Mouse (Mus musculus) CD8-positive naive resting alpha-beta T cell, adult 2 months (primary cell): ENCODE measurements around the gene Fgfbp3.
A peak's percentile ranks its signal among the peaks of the same experiment; 100 is the strongest.
"Not testable (repeated sequence)": the region's sequence is repeated elsewhere in the genome, so short reads cannot be mapped to it uniquely, and the experiment has no call there.

Experiments used
- DNase-seq, 2 experiments: peaks; one replicate each; pipeline ENCODE4 v3.0.0; 2022; ENCODE audit warnings: low read depth in 2 of 2, low spot score in 2 of 2

Fgfbp3 gene

DNA sequence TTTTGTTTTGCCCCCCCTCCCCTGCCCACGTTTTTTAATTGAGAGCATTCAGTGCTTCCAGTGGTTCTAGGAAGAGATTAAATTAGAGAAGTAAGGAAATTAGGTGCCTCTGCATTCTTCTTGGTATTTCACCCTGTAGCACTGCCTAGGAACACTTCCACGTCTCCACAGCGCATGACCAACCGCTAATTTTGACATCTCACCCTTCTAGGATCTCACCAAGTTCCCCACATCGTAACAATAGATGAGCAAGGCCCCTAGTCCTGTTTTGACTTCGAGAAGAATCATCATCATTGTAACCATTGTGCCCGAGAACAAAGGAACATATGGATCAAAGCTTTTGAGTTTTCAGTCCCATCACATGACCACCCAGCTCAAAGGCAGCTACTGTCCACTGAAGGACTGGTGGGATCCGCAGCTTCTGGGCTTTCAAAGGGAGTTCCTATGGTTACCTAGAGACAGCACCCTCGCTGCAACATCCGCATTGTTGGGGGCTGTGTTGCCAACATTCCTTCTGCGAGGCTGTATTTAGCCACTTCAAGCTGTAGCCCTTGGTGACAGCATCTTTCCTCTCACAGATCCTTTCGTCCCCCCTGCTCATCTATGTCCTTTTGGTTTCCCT lies 8.9 kb downstream of the Fgfbp3 start:
- DNase-seq, result no peak

DNA sequence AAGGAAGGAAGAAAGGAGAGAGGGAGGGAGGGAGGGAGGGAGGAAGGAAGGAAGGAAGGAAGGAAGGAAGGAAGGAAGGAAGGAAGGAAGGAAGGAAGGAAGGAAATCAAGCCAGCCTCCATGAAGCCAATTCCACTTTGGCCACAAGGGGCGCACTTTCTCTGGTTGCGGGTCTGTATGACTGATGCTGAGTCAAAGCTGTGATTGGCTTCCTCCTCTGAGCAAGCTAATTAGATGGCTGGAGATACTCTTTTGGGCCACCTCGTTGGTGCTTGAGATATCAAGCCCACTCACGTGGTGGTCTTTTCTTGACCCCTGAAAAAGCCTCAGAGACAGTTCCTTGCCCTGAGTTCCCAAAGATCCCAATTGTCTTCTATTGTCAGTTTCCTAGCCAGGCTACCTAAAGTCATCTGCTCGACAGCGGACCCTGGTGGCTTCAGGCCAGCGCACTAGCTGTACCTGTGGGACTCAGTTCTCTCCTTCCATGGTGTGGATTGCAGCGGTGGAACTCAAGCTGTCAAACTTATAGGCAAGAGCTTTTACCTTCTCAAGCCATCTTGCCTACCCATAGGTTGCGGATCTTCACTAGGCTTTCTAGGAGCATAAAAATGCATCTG lies 9.6 kb downstream of the Fgfbp3 start:
- peak; percentile 53 to 77 for DNase-seq

DNA sequence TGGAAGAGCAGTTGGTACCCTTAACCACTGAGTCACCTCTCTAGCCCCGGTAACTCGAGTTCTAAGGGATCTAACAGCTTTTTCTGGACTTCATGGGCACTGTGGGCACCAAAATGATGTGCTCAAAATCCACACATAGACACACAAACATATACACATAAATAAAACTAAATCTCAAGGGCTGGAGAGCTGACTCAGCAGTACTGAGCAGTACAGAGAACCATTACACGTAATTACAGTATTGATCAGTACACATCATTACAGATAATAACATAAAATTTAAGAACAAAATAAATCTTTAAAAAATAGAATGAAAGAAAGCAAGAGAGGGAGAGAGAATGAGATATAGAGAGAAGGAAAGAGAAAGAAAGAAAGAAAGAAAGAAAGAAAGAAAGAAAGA lies 10.3 kb downstream of the Fgfbp3 start:
- no peak for DNase-seq

DNA sequence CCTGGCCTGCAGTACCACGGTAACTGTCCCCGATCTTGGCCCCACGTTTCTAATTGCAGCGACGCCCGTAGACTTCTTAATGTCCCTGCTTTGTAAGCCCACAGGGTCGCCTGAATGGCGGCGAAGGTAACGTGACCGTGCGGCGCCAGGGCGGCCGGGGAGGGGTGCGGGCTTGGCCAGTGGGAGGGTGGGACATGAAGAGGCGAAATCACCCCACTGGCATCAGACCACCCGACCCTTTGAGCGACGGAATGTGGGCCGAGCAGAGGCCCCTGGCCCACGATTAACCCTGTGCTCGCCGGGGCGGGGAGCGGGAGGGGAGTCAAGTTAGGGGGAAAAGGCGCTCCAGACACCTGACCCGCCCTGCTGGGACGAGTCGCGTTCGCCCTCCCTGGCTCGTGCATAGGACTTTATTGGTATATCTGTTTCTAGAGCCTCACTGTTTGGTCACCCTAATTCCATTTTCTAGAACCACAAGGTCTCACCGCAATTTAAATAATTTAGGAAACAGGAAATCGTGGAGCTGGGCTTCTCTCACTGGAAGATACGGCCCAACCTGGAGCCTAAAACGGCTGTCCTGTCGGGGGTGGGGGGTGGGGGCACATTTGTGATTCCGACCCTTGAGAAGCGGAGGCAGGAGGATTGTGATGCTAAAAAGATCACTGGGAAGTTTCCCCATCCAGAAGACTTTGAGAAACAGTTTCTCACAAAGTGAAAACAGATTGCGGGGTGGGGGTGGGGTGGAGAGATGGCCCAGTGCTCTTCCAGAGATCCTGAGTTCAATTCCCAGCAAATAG lies 15.0 kb downstream of the Fgfbp3 start:
- DNase-seq, result no peak

DNA sequence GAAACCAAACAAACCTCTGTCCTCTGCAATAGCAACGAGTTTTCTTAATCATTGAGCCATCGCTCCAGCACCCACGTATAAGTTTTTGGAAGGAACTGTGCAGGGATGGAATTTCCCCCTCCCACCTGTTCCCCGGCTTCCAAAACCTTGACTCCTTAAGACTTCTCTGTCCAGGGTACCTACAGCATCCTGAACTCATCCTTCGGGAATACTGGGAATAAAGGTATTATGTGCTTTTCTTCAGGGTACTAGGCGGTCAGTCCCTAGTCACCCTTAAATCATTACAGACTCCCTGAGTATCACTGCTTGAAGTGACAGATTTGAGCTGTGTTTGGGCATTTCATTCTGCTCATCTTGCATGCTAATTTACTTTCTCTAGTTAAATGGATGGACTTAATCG lies 16.0 kb downstream of the Fgfbp3 start:
- DNase-seq, result no peak

DNA sequence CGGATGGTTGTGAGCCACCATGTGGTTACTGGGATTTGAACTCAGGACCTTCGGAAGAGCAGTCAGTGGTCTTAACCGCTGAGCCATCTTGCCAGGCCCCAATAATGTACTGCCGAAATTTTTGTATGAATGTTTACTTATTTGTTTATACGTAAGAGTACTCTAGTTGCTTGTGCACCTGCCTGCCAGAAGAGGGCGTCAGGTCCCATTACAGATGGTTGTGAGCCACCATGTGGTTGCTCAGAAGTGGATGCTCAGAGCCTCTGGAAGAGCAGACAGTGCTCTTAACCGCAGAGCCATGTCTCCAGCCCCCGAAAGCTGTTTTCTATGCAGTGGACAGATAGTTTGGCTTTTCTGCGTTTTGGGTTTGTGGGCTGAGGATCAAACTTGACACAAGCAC lies 21.6 kb downstream of the Fgfbp3 start:
- no peak for DNase-seq

DNA sequence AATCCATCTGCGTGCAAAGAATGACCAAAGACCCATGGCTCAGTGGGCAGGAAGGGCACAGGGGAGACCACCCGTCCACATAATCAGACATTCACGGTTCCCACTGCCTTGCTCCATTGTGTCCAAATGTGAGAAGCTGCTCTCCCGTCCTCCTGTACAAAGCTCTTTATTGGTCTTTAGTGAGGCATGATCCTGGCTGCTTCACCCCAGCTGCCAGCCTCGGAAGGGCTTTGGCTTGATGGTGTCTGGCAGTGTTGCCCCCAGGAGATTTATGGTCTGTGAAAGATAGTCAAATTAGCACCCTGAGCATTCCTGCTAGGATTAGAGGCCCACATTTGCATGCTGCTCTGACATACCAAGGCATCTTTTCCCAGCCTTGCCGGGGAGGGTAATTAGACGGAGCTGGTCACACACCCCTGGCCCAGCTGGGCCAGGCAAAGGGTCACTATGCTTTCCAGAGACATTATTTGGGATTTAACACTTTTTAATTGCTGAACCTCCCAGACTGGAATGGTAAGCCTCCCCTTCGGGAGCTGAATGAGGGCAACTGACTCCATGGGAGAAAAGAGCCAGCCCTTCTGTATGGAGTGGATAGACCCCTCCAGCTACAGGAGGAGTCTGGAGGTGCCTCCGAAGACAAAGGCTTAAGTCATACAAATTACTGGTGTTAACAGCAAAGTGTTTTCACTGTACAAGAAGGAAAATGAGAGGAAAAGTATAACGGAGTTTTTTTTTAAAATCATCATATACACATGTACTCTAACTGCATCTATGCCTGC lies 22.4 kb downstream of the Fgfbp3 start:
- no peak for DNase-seq

DNA sequence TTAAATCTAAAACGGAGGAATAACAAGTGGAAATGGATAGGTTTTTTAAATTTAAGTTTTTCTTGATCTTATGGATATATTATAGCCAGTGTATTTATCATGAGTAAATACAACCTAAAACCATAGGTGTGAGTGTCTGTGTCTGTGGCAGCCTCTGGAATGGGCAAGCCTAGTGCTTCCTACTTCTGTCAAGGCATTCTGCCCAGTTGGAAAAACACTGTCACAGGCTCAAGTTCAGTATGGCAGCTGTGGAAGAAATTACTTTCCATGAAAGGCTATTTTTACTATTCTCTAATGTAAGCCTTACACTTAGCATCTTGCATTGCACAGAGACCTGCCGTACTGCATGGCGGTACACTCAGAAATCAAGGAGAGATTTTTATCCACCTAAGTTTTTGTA lies 27.7 kb downstream of the Fgfbp3 start:
- DNase-seq, result no peak

DNA sequence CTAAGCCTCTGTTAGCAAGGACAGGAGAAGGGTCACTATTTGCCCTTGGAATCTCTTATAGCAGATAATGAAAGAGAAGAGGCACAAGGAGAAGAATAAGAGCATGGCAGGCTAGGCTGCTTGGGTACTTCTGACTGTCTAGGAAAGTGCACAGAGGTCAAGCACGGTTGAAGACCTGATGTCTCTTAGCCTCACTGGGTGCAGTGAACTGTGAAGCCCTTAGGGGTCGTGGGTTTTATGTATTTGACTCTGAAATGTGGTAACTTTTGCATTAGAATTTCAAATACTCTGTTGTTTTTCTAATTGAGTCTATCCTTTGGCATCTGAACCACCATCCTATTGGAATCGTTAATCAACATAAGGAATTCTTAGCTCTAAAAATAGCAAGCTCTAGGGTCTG lies 31.7 kb downstream of the Fgfbp3 start:
- no peak for DNase-seq

DNA sequence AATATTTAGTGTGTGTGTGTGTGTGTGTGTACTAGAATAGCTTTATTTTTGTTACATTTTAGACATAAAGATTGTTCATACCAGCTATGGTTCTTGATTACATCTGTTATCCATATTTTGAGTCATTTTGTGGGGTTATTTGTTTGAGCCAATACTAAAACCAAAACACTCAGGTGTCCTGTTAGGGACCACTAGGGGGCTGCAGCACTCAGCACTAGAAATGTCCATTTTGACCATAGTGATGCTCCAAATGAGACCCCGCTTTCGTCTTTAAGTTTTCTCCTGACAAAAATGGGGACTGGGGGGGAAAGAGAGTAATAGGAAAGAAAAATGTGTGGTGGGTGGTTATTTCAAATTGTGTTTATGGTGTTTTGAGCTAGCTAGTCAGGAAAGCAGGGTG lies 33.1 kb downstream of the Fgfbp3 start:
- no peak for DNase-seq

DNA sequence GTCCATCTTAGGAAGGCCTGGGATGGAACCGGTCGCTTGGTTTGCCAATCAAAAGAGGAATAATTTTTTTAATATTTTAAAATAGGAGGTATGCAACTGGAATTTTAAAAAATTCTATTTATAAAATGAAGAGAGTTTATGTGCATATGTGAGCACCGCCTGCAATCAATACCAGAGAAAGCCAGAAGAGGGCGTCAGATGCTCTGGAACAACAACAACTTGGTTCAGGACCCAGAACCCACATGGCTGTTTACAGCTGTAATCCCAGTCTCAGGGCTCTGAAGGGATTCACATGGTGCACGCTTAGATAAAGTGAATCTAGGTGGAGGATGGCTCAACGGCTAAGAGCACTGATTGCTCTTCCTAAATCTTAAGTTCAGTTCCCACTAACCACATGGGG lies 36.3 kb downstream of the Fgfbp3 start:
- peak in 1 of 2 experiments; percentile 25 for DNase-seq

DNA sequence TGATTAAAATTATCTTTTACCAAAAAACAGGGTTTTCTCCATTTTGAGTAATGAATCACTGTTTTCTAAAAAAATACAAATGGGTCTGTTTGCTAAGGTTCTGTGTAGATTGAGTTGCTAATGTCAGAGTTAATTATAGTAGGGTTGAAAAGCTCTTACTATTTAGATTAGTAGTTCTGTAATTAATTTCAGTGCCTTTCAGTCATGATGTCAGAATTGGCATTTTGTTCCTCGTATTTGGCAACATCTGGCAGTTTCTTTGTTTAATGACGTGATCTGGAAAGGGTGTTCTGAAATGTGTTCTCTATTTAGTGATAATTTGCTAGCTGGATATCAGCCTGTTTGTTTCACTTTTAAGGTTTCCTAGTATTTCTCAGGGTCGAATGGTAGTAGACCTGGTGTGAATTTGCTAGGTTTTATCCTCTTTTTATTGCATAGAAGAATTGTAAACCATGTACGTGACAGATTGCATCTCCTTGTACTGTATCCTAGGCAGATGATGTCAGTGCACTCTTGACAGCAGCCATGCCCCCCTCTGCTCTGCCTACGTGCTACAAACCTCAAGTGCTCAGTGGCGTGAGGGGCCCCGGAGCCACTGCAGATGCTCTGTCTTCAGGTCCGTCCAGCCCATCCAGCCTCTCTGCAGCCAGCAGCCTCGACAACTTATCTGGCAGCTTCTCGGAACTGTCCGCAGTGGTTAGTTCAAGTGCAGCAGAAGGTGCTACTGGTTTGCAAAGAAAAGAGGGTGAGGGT lies 40.5 kb downstream of the Fgfbp3 start:
- no peak for DNase-seq

DNA sequence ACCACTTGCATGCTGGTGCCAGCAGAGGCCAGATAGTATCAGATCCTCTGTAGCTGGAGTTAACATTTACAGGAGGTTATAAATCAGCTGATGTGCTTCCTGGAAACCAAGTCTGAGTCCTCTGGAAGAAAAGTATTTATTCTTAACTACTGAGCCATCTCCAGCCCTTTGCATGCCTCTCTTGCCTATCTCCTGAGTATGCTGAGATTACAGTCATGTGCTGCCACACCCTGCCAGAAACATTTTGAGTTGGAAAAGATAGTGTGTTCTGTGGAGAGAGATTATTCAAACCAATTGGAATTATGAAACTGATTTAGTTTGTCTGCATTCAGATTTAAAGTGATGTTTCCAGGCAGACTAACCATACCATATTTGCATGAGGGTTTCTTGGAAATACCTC lies 42.1 kb downstream of the Fgfbp3 start:
- no peak for DNase-seq

DNA sequence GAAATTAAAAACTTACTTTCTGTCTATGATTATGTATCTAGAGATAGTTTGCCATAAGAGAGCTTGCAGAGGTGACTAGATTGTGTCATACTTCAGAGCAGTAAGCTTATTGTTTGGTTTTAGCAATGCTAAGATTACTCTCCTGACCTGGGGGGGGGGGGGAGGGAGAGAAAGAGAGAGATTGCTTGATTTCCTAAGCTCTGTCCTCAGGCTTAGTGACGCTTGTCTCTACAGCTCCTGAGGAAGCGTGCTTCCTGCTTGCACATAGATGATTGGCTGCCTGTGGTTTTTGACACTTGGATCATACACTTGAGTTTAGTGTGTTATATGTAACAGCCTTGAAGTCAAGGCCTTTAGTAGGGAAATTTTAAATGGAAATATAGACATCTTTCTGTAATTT lies 44.8 kb downstream of the Fgfbp3 start:
- no peak for DNase-seq

DNA sequence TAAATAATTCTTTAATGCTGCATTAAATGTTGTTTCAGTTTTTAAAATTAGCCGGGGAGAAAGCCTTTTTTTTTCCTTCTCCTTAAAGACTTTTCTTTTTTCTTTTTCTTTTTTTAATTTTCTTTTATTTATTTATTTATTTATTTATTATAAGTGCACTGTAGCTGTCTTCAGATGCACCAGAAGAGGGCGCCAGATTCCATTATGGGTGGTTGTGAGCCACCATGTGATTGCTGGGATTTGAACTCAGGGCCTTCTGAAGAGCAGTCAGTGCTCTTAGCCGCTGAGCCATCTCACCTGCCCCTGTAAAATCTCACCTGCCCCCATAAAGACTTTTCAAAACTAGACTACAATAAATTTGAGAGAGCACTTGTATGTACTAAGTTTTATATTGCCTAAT lies 50.7 kb downstream of the Fgfbp3 start:
- not testable (repeated sequence) for DNase-seq
